Mouse (Mus musculus) ES-E14 (cell line): ENCODE data around the gene Prss16. TPM values are rescaled to one million over a fixed set of nuclear protein-coding genes. Genes with fewer than 3 reads are reported as not detected.

Experiments used
- DNase-seq: peaks from one replicate; pipeline ENCODE4 v3.0.0-alpha.2; 2013; ENCODE audit warnings: low read depth, low spot score
- H3K27ac ChIP-seq: 2 replicates; pipeline ENCODE4 v1.5.1; 2012; ENCODE audit warnings: low read depth, mild to moderate bottlenecking, low read length, moderate library complexity, mixed read lengths; ENCODE audit not compliant: poor library complexity, insufficient read depth, severe bottlenecking
- H3K36me3 ChIP-seq: 2 replicates; pipeline ENCODE4 v1.6.1; 2012; ENCODE audit warnings: mild to moderate bottlenecking, low read length, moderate library complexity, mixed read lengths; ENCODE audit not compliant: control insufficient read depth, poor library complexity, insufficient read depth, severe bottlenecking
- H3K4me1 ChIP-seq, 2 experiments: fragments of 150-350 bp in 1 of 2; sonication (generic) in 1 of 2; 2 replicates each; pipeline ENCODE4 v1.6.1; 2012; ENCODE audit warnings: low read length in 2 of 2, mild to moderate bottlenecking in 1 of 2, mixed read lengths in 1 of 2; ENCODE audit not compliant: control insufficient read depth in 2 of 2, insufficient read depth in 2 of 2, poor library complexity in 1 of 2
- H3K4me3 ChIP-seq, 2 experiments: fragments of 150-350 bp in 1 of 2; sonication (generic) in 1 of 2; 2 replicates each; pipeline ENCODE4 v1.5.1; 2012; ENCODE audit warnings: low read length in 2 of 2, low read depth in 1 of 2, mild to moderate bottlenecking in 1 of 2, mixed read lengths in 1 of 2; ENCODE audit not compliant: insufficient read depth in 1 of 2, poor library complexity in 1 of 2, severe bottlenecking in 1 of 2
- H3K9ac ChIP-seq: 2 replicates; pipeline ENCODE4 v1.6.1; 2012; ENCODE audit warnings: low read depth, mild to moderate bottlenecking, low read length, mixed read lengths; ENCODE audit not compliant: poor library complexity, insufficient read depth, severe bottlenecking
- H3K9me3 ChIP-seq: fragments of 150-350 bp; sonication (generic); 2 replicates; pipeline ENCODE4 v1.6.1; 2012; ENCODE audit warnings: low read depth, mild to moderate bottlenecking, low read length; ENCODE audit not compliant: control insufficient read depth, insufficient read depth
- CHD2 ChIP-seq: IDR thresholded peaks from 2 replicates; pipeline ENCODE4 v1.6.1; 2014; ENCODE audit warnings: mild to moderate bottlenecking, low read depth, low read length, inconsistent platforms
- HCFC1 ChIP-seq: IDR thresholded peaks from 2 replicates; pipeline ENCODE4 v1.6.1; 2012; ENCODE audit warnings: low read length, inconsistent platforms, borderline replicate concordance; ENCODE audit not compliant: insufficient read depth
- MAFK ChIP-seq: IDR thresholded peaks from 2 replicates; pipeline ENCODE4 v1.6.1; 2014; ENCODE audit warnings: mild to moderate bottlenecking, low read depth, low read length, inconsistent platforms; ENCODE audit not compliant: insufficient read depth
- ZC3H11A ChIP-seq: IDR thresholded peaks from 2 replicates; pipeline ENCODE4 v1.6.1; 2012; ENCODE audit warnings: low read depth, mild to moderate bottlenecking, inconsistent platforms, low read length, borderline replicate concordance
- ZNF384 ChIP-seq: IDR thresholded peaks from 2 replicates; pipeline ENCODE4 v1.6.1; 2012; ENCODE audit warnings: low read depth, low read length, inconsistent platforms
- in situ Hi-C, 2 experiments: fragments of 600-800 bp; cut with MboI; formaldehyde crosslinking; loops; one replicate each; pipeline ENCODE4 v1.15.1; 2025; ENCODE audit warnings: low sequenced_read_pairs in 2 of 2, inconsistent platforms in 1 of 2; ENCODE audit not compliant: unreplicated experiment in 2 of 2
- total RNA-seq: library from RNA; depleted of rRNA; stranded (reverse); fragments of 300-350 nt; gene quantifications from 2 replicates; pipeline ENCODE4 v1.2.3, GENCODE M21; 2012

The Prss16 gene
- total RNA-seq, 1 experiment: 2.6 TPM

DNA sequence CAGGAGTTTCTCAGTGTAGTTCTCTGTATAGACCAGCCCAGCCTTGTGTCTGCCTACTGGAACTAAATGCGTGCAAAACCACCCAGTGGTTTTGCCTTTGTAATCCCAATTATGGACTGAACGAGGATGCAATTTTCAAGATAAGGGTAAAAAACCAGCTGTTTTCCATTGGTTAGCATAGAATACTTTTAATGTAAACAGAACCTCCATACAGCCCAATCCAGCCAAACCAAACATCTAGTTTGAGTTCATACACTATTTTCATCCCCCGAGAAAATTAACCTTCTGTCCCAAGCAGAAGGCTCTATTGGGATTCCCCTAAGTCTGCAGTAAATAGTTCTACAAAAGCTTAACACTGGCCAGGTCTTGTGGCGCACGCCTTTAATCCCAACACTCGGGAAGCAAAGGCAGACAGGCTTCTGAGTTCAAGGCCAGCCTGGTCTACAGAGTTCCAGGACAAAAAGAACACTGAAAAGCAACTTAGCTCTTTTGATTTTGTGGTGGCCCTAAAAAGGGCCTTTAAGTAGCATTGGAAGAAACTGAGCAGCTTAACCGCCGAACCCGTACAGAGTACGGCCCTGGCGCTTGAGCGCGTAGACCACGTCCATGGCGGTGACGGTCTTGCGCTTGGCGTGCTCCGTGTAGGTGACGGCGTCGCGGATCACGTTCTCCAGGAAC lies 31.1 kb upstream of the Prss16 start:
- Histone ChIP-seq H3K4me1 (no peaks in the 10 kb centered on the region), H3K9me3 (no peaks in the 10 kb centered on the region), H3K4me3 (peak overlapping the region; percentile 42 to 54), H3K9ac (peak overlapping the region; percentile 69), H3K27ac (peak overlapping the region; percentile 78), H3K36me3 (no peaks in the 10 kb centered on the region)
- in situ Hi-C loops: loop anchor here (25.0 kb wide), 6 partner anchors 303 to 1722 kb away; partner anchors contain the start of genes Abt1 (in 1 of the 2), Hist1h1a (in 1 of the 2), Hist1h1d (in 1 of the 2) and Hist1h1t (in 1 of the 2)
- no peak for DNase-seq
- TF ChIP-seq CHD2: no peak
- no peak for TF ChIP-seq ZC3H11A
- no peak for TF ChIP-seq HCFC1
- TF ChIP-seq MAFK: no peak
- no peak for TF ChIP-seq ZNF384

DNA sequence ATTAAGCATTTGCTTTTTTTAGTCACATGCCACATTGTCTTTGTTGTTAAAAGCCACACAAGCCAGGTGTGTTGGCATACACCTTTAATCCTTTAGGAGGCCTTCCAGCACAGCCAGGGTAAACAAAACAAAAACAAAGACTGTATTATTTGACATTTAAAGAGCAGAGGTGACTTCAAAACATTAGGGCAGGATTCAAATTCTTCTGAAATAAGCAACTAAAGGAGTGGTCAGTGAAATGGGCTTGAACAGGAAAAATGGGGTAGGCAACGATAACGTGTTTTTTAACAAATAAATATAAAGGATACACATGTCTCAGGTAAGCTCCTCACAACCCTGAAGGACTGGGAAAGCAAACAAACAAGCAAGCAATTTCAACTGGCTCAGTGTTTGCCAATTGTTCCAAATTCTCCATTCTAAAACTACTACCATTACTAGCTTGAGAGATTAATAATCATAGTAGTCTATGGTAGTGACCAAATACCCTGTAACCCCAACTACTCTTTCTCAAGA lies 30.5 kb upstream of the Prss16 start:
- in situ Hi-C loops: loop anchor here (10.0 to 25.0 kb wide), 8 partner anchors 303 to 1722 kb away; partner anchors contain the start of genes Hist1h4j (in 2 of the 2), Abt1 (in 1 of the 2), Hist1h1a (in 1 of the 2) and Hist1h1d (in 1 of the 2)
- no peak for TF ChIP-seq ZC3H11A
- no peak for TF ChIP-seq HCFC1
- no peak for TF ChIP-seq CHD2
- no peak for TF ChIP-seq ZNF384
- no peak for TF ChIP-seq MAFK
- Histone ChIP-seq H3K4me3 (peak overlapping the region; percentile 42 to 54), H3K27ac (peak overlapping the region; percentile 78; the same call in 1 of the 2 replicates), H3K4me1 (no peaks in the 10 kb centered on the region), H3K9ac (peak overlapping the region; percentile 2; the same call in 1 of the 2 replicates), H3K9me3 (no peaks in the 10 kb centered on the region), H3K36me3 (no peaks in the 10 kb centered on the region)
- no peak for DNase-seq

DNA sequence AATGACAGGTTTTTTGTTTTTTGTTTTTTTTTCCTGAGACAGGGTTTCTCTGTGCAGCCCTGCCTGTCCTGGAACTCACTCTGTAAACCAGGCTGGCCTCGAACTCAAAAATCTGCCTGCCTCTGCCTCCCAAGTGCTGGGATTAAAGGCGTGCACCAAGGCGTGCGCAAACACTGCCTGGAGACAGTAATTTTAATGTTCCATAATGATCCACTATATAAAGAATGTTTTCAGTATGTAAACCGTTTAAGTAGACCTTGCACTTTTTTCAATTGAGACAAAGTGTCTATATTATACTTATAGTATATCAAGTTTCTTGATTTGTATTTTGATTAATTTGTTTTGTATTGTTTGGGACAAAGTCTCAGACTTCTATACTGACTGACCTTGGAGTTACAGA lies 29.8 kb upstream of the Prss16 start:
- Histone ChIP-seq H3K9ac (no peak overlapping the region; the same call in 1 of the 2 replicates), H3K4me1 (no peaks in the 10 kb centered on the region), H3K36me3 (no peaks in the 10 kb centered on the region), H3K9me3 (no peaks in the 10 kb centered on the region), H3K27ac (no peak overlapping the region; the same call in 1 of the 2 replicates), H3K4me3 (peak overlapping the region in 1 of 2 experiments; percentile 42; a peak in 1 of 4 replicates)
- in situ Hi-C loops: loop anchor here (10.0 to 25.0 kb wide), 8 partner anchors 302 to 1723 kb away; partner anchors contain the start of genes Hist1h4j (in 2 of the 2), Abt1 (in 1 of the 2), Hist1h1a (in 1 of the 2) and Hist1h1d (in 1 of the 2)
- DNase-seq: no peak
- TF ChIP-seq ZNF384 (no peak), CHD2 (no peak)

DNA sequence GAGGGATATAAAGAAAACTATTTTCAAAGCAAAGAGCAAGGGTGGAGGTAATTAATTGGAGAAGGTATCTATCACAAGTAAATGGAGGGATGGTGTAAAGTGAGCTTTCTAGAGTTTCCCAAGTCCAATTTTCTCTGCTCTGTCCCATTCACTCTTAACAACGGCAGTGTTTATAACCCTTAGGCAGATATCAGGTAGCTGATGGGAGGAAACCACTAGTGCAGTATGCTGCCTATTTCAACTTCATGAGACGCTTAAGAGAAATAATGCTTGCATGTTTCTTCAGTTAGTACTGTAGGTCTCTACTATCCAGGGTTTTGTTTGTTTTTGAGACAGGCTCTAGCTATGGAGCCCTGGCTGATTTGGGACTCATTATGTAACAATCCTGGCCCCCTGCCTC lies 27.9 kb upstream of the Prss16 start:
- Histone ChIP-seq H3K27ac (peak overlapping the region; percentile 47; the same call in 1 of the 2 replicates), H3K36me3 (no peaks in the 10 kb centered on the region), H3K9me3 (no peaks in the 10 kb centered on the region), H3K9ac (peak overlapping the region; percentile 27; the same call in 1 of the 2 replicates), H3K4me1 (peaks cover 0 to 8% of the 10 kb centered on the region in 2 experiments; a peak in 1 of 4 replicates), H3K4me3 (no peak overlapping the region)
- DNase-seq: no peak
- in situ Hi-C loops: loop anchor here (10.0 to 25.0 kb wide), 8 partner anchors 300 to 1725 kb away; partner anchors contain the start of genes Hist1h4j (in 2 of the 2), Abt1 (in 1 of the 2), Hist1h1a (in 1 of the 2) and Hist1h1d (in 1 of the 2)
- no peak for TF ChIP-seq ZNF384
- TF ChIP-seq ZC3H11A: no peak
- no peak for TF ChIP-seq HCFC1
- TF ChIP-seq CHD2: no peak
- no peak for TF ChIP-seq MAFK
